In the genomic region with DNA sequence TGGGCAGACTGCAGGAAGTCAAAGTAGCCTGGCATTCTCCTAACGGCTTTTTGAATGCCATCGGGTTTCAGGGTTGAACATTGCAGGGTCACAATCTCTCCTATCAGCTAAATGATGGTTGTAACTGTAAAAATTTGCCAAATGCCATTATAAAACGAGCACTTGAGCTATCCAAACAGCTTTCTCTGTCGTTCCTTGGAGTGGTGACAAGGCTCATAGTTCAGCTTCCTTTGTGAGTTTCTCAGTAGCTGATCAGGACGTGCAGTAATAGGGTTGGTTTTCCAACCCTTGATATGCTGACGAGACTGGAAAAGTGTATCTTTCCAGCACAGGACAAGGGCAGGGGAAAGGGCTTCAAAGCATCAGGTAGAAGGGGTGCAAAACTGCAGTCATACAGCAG, we compare ENCODE assay signal across 32 mouse cellular contexts. TPM values are rescaled to one million over a fixed set of nuclear protein-coding genes. Genes with fewer than 3 reads are reported as not detected.
A peak's percentile ranks its signal among the peaks of the same experiment; 100 is the strongest.
DNase-seq lines count a peak whose midpoint lies in the region; ATAC-seq lines count a peak whose summit lies in the region.
"Had no signal": no experiment of that assay in that cellular context is flagged by ENCODE, and none has a peak within 500 bp of the region (broad histone marks: within the 10 kb centered on the region; RNA-seq: fewer than 3 reads in every experiment).

No protein-coding gene starts in this region.

- H3K9me3 ChIP-seq in kidney, embryonic 16.5 days (ENCODE audit: low read length): no peaks in the 10 kb centered on the region
- no peaks in the 10 kb centered on the region for H3K9me3 ChIP-seq in midbrain, embryonic 11.5 days (ENCODE audit: control insufficient read depth, low read length)
- no peaks in the 10 kb centered on the region for H3K9me3 ChIP-seq in midbrain, embryonic 10.5 days (replicated peaks)
- H3K9me3 ChIP-seq in intestine, embryonic 16.5 days (ENCODE audit: control insufficient read depth, low read length): no peaks in the 10 kb centered on the region
- H3K9me3 ChIP-seq in hindbrain, embryonic 11.5 days (ENCODE audit: control insufficient read depth, low read length): no peaks in the 10 kb centered on the region
- H3K9me3 ChIP-seq: forebrain, embryonic 13.5 days; heart, embryonic 13.5 days; hindbrain, embryonic 10.5 days; liver, embryonic 13.5 days; neural tube, embryonic 13.5 days had no signal

- H3K36me3 ChIP-seq in kidney, embryonic 16.5 days (ENCODE audit: insufficient read depth, low read length): no peaks in the 10 kb centered on the region
- no peaks in the 10 kb centered on the region for H3K36me3 ChIP-seq in midbrain, embryonic 11.5 days (ENCODE audit: control insufficient read depth, insufficient read depth, low read length)
- no peaks in the 10 kb centered on the region for H3K36me3 ChIP-seq in midbrain, embryonic 10.5 days
- no peaks in the 10 kb centered on the region for H3K36me3 ChIP-seq in intestine, embryonic 16.5 days (ENCODE audit: control insufficient read depth, insufficient read depth, low read length)
- H3K36me3 ChIP-seq in hindbrain, embryonic 11.5 days (ENCODE audit: control insufficient read depth, insufficient read depth, low read length): no peaks in the 10 kb centered on the region
- H3K36me3 ChIP-seq: heart, embryonic 13.5 days; hindbrain, embryonic 10.5 days; liver, embryonic 13.5 days; neural tube, embryonic 13.5 days had no signal

- no peaks in the 10 kb centered on the region for H3K27me3 ChIP-seq in kidney, embryonic 16.5 days (ENCODE audit: insufficient read depth, low read length)
- H3K27me3 ChIP-seq in midbrain, embryonic 11.5 days (ENCODE audit: control insufficient read depth, insufficient read depth, low read length): no peaks in the 10 kb centered on the region
- no peaks in the 10 kb centered on the region for H3K27me3 ChIP-seq in midbrain, embryonic 10.5 days (ENCODE audit: low read depth, poor library complexity, severe bottlenecking)
- H3K27me3 ChIP-seq in intestine, embryonic 16.5 days (replicated peaks; ENCODE audit: control insufficient read depth, insufficient read depth, low read length): no peaks in the 10 kb centered on the region
- H3K27me3 ChIP-seq in hindbrain, embryonic 11.5 days (ENCODE audit: control insufficient read depth, insufficient read depth, low read length): no peaks in the 10 kb centered on the region
- H3K27me3 ChIP-seq: forebrain, embryonic 13.5 days; liver, embryonic 13.5 days; neural tube, embryonic 13.5 days had no signal

- no peak overlapping the region for H3K9ac ChIP-seq in kidney, embryonic 16.5 days (replicated peaks; ENCODE audit: low read length)
- no peak overlapping the region for H3K9ac ChIP-seq in midbrain, embryonic 11.5 days (ENCODE audit: low read length)
- H3K9ac ChIP-seq in intestine, embryonic 16.5 days (ENCODE audit: low read depth, low read length): no peak overlapping the region
- no peak overlapping the region for H3K9ac ChIP-seq in hindbrain, embryonic 11.5 days (ENCODE audit: low read depth, low read length)
- H3K9ac ChIP-seq: forebrain, embryonic 13.5 days; heart, embryonic 13.5 days; liver, embryonic 13.5 days; neural tube, embryonic 13.5 days had no signal

- H3K4me1 ChIP-seq in kidney, embryonic 16.5 days (ENCODE audit: insufficient read depth, low read length): no peaks in the 10 kb centered on the region
- no peaks in the 10 kb centered on the region for H3K4me1 ChIP-seq in midbrain, embryonic 11.5 days (ENCODE audit: control insufficient read depth, insufficient read depth, low read length)
- H3K4me1 ChIP-seq in midbrain, embryonic 10.5 days: no peaks in the 10 kb centered on the region
- H3K4me1 ChIP-seq in intestine, embryonic 16.5 days (ENCODE audit: control insufficient read depth, insufficient read depth, low read length): 0 out of 2 replicates have a peak, but pooled peaks cover 4% of the 10 kb centered on the region
- H3K4me1 ChIP-seq in hindbrain, embryonic 11.5 days (replicated peaks; ENCODE audit: control insufficient read depth, insufficient read depth, low read length): no peaks in the 10 kb centered on the region
- H3K4me1 ChIP-seq: forebrain, embryonic 13.5 days; hindbrain, embryonic 10.5 days; liver, embryonic 13.5 days; neural tube, embryonic 13.5 days had no signal

- H3K27ac ChIP-seq in kidney, embryonic 16.5 days (ENCODE audit: low read length): no peak overlapping the region
- no peak overlapping the region for H3K27ac ChIP-seq in midbrain, embryonic 11.5 days (ENCODE audit: low read depth, low read length)
- H3K27ac ChIP-seq in midbrain, embryonic 10.5 days (replicated peaks): no peak overlapping the region
- peak overlapping the region; percentile 76 for H3K27ac ChIP-seq in intestine, embryonic 16.5 days (ENCODE audit: low read length)
- no peak overlapping the region for H3K27ac ChIP-seq in hindbrain, embryonic 11.5 days (ENCODE audit: low read depth, low read length)
- H3K27ac ChIP-seq: forebrain, embryonic 13.5 days; heart, embryonic 13.5 days; hindbrain, embryonic 10.5 days; liver, embryonic 13.5 days; macrophage; neural tube, embryonic 13.5 days had no signal

- 51% methylated on average over 6 of the region's 6 CpGs for WGBS in kidney, embryonic 16.5 days
- WGBS in midbrain, embryonic 11.5 days: 72% methylated on average over 6 of the region's 6 CpGs
- 78% methylated on average over 6 of the region's 6 CpGs for WGBS in midbrain, embryonic 10.5 days
- WGBS in intestine, embryonic 16.5 days: 45% methylated on average over 6 of the region's 6 CpGs
- 82% methylated on average over 6 of the region's 6 CpGs for WGBS in hindbrain, embryonic 11.5 days

- no peak overlapping the region for H3K4me3 ChIP-seq in kidney, embryonic 16.5 days (ENCODE audit: low read length)
- no peak overlapping the region for H3K4me3 ChIP-seq in midbrain, embryonic 11.5 days (ENCODE audit: low read depth, low read length)
- no peak overlapping the region for H3K4me3 ChIP-seq in midbrain, embryonic 10.5 days
- H3K4me3 ChIP-seq in intestine, embryonic 16.5 days (ENCODE audit: low read length): no peak overlapping the region
- no peak overlapping the region for H3K4me3 ChIP-seq in hindbrain, embryonic 11.5 days (ENCODE audit: low read depth, low read length)
- H3K4me3 ChIP-seq: forebrain, embryonic 13.5 days; heart, embryonic 13.5 days; hindbrain, embryonic 10.5 days; liver, embryonic 13.5 days; myocyte; neural tube, embryonic 13.5 days had no signal

- no peak overlapping the region for H3K4me2 ChIP-seq in kidney, embryonic 16.5 days (replicated peaks; ENCODE audit: low read depth, low read length)
- H3K4me2 ChIP-seq in midbrain, embryonic 11.5 days: no peak overlapping the region
- H3K4me2 ChIP-seq in intestine, embryonic 16.5 days (ENCODE audit: low read depth, low read length): 0 out of 2 replicates have a peak overlapping the region, but pooled peaks have one; percentile 6
- no peak overlapping the region for H3K4me2 ChIP-seq in hindbrain, embryonic 11.5 days (replicated peaks; ENCODE audit: low read depth, low read length)
- H3K4me2 ChIP-seq: forebrain, embryonic 13.5 days; heart, embryonic 13.5 days; liver, embryonic 13.5 days; neural tube, embryonic 13.5 days had no signal

- DNase-seq in kidney, adult 18-20 months: peak; percentile 35
- peak; percentile 26 for DNase-seq in midbrain, embryonic 11.5 days (ENCODE audit: low spot score, missing footprints)
- no peak for DNase-seq in midbrain, embryonic 10.5 days (ENCODE audit: low spot score)
- DNase-seq in frontal cortex, postnatal 14 days (ENCODE audit: low spot score in 2 of 2): no peak
- DNase-seq in hindbrain, embryonic 11.5 days (ENCODE audit: low spot score): no peak
- DNase-seq: adrenal gland, postnatal 10 days; cerebellum, adult 8-10 months; cerebellum, postnatal 25 days; gastrocnemius, postnatal 25 days; heart, adult 18-20 months; heart, postnatal 10 days; kidney, adult 11 months; layer of hippocampus, postnatal 36 days; left cerebral cortex, postnatal 4 days; liver, embryonic 13.5 days; lung, adult 2 months; lung, postnatal 10 days; right cerebral cortex, postnatal 4 days; thymus, postnatal 14 days had no signal

- ATAC-seq in kidney, embryonic 16.5 days (ENCODE audit: low FRiP score, low TSS enrichment): no peak
- ATAC-seq in midbrain, embryonic 11.5 days (ENCODE audit: low FRiP score): no peak
- ATAC-seq in intestine, embryonic 16.5 days: peak; percentile 88
- ATAC-seq in hindbrain, embryonic 11.5 days (ENCODE audit: low FRiP score): no peak
- ATAC-seq: forebrain, embryonic 13.5 days; hindbrain, embryonic 16.5 days; Patski had no signal

RNA-seq across cellular contexts. Expression of a gene that starts 2.7 kb away (rescaled TPM):
- not detected in 2 replicates for polyA plus RNA-seq in kidney, embryonic 16.5 days (2015; fragmentation: Nextera tagmentation; extraction: Ambion mirVana)
- not detected in 2 replicates for polyA plus RNA-seq in midbrain, embryonic 11.5 days (2014; fragmentation: Nextera tagmentation; extraction: Ambion mirVana)
- polyA plus RNA-seq in midbrain, embryonic 10.5 days (2016; fragmentation: Nextera tagmentation; extraction: Ambion mirVana): not detected in 2 replicates
- 0.10 and 0.20 TPM in 2 replicates for polyA plus RNA-seq in intestine, embryonic 16.5 days (2015; fragmentation: Nextera tagmentation; extraction: Ambion mirVana)
- 0.14 TPM in 1 of 2 replicates, not detected in the other for polyA plus RNA-seq in hindbrain, embryonic 11.5 days (2014; fragmentation: Nextera tagmentation; extraction: Ambion mirVana)
- polyA plus RNA-seq: embryonic facial prominence, embryonic 11.5 days; forebrain, embryonic 13.5 days; heart, embryonic 13.5 days; hindbrain, embryonic 10.5 days; hindbrain, embryonic 16.5 days; liver, embryonic 13.5 days; macrophage; midbrain, postnatal 0 days; myocyte; neural tube, embryonic 13.5 days had no signal

RNA-seq across cellular contexts. Expression of a gene that starts 28.4 kb away (rescaled TPM):
- not detected in 2 replicates for polyA plus RNA-seq in kidney, embryonic 16.5 days (2015; fragmentation: Nextera tagmentation; extraction: Ambion mirVana)
- polyA plus RNA-seq in midbrain, embryonic 11.5 days (2014; fragmentation: Nextera tagmentation; extraction: Ambion mirVana): not detected in 2 replicates
- polyA plus RNA-seq in midbrain, embryonic 10.5 days (2016; fragmentation: Nextera tagmentation; extraction: Ambion mirVana): not detected in 2 replicates
- polyA plus RNA-seq in intestine, embryonic 16.5 days (2015; fragmentation: Nextera tagmentation; extraction: Ambion mirVana): 3.9 and 4.9 TPM in 2 replicates
- polyA plus RNA-seq in hindbrain, embryonic 11.5 days (2014; fragmentation: Nextera tagmentation; extraction: Ambion mirVana): not detected in 2 replicates
- polyA plus RNA-seq: embryonic facial prominence, embryonic 11.5 days; forebrain, embryonic 13.5 days; heart, embryonic 13.5 days; hindbrain, embryonic 10.5 days; hindbrain, embryonic 16.5 days; macrophage; midbrain, postnatal 0 days; neural tube, embryonic 13.5 days; Patski; stomach, embryonic 14.5 days had no signal

Comparison
In these comparisons a context has a peak if more than half of its experiments do, and no peak if none do; other contexts are left out.
1. DNase-seq: peak in kidney, adult 18-20 months (single experiment) and midbrain, embryonic 11.5 days (single experiment); none in midbrain, embryonic 10.5 days (single experiment), frontal cortex, postnatal 14 days (0 of 2) and hindbrain, embryonic 11.5 days (single experiment).